Mouse (Mus musculus): Measurements from ENCODE around the gene Ltbp1.

- TF ChIP-seq POLR2A (IDR thresholded peaks at IDR 0.05; ENCODE audit: extremely low read depth, insufficient read depth, low read length) = no peak
- TF ChIP-seq CTCF (IDR thresholded peaks at IDR 0.05; ENCODE audit: extremely low read depth, insufficient read depth, low read length) = no peak
Measured at GRCm38 (mm10) chr17:75139731-75140130, 134.4 kb downstream of the Ltbp1 start.
